Mouse (Mus musculus) liver, adult 2 months (tissue): ENCODE measurements around the gene Hspa8.

Source experiments
- CTCF ChIP-seq: fragments of 200-500 bp; IDR thresholded peaks from 2 replicates; pipeline ENCODE4 v1.5.1; 2011; ENCODE audit warnings: low read depth, low read length, control low read depth
- POLR2A ChIP-seq: fragments of 200-500 bp; IDR thresholded peaks from 2 replicates; pipeline ENCODE4 v1.6.1; 2011; ENCODE audit warnings: low read length, control low read depth; ENCODE audit not compliant: insufficient read depth; ENCODE audit errors: extremely low read depth

DNA sequence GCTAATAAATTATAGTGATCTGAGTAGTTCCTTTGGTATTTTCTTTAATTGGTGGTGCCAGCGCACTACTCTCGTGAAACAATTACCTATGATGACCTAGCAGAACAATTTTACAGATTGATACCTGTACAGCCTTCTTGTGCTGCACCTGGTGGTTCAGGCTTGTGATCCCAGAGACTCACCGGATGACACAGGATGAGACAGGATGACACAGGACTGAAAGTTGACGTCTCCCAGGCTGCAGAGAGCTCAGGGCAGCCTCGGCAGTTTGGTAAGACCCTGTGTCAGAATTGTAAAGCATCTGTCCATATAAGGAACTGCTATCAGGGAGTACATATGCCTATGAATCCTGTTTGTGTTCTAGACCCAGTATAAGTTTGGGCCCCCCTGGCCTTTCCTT is 5.9 kb upstream of the Hspa8 start:
- no peak for TF ChIP-seq CTCF
- TF ChIP-seq POLR2A, result no peak
